Mouse (Mus musculus): ENCODE measurements around the gene Endod1.

- TF ChIP-seq CTCF (conservative IDR thresholded peaks at IDR 0.05; ENCODE audit: insufficient read depth, insufficient read length, low read depth, low read length) (no peak), POLR2A (IDR thresholded peaks at IDR 0.05; ENCODE audit: low read depth, low read length) (no peak)
Observed at GRCm38 (mm10) chr9:14379769-14380385, 1.4 kb downstream of the Endod1 start.
